Mouse (Mus musculus): ENCODE results near the gene Dgkg. TPM values are rescaled to one million over a fixed set of nuclear protein-coding genes. Genes with fewer than 3 reads are reported as not detected.

The Dgkg gene
- polyA plus RNA-seq, 1 experiment from 2014 or later, result 0.35 TPM

DNA sequence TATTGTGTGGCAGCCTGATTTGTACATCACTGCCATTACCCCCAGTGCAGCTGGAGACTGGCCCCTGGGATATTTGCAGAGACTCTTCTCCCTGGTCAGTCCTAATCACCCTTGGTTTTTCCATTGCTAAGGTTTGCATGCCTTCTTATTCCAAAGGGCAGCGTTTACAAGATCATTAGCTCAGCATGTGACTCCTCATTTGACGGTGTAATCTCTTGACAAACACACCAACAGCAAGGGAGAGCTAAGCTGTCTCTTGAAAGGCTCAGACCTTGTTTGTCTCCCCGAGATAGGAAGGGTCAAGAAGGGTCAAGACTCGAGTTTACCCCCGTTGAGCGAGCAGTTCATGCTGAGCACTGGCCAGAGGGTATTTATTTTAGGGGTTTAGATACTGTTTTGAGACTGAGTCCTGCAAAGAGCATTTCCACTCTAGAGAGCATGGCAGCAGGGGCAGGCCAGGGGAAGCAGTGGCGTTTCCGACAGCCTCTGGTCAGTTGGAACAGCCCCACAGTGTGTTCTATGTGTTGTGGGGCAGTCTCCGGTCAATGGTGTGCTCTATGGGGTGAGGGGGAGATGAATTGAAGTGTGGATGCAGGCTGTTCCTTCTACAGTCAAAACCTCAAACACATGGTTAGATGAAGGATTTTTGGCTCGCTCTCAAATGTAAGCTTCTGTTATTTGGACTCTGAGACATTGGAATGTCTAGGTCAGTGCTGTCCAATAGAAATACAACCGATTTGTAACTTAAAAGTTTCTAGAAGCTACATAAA, 105.6 kb downstream of the Dgkg start:
- no peak overlapping the region for H3K4me2 ChIP-seq
- no peaks in the 10 kb centered on the region for H3K27me3 ChIP-seq
- no peaks in the 10 kb centered on the region for H3K36me3 ChIP-seq
- H3K4me1 ChIP-seq, result peaks cover 26% of the 10 kb centered on the region
- H3K9ac ChIP-seq, result no peak overlapping the region
- H3K9me3 ChIP-seq, result no peaks in the 10 kb centered on the region
- no peak overlapping the region for H3K4me3 ChIP-seq
- no peak overlapping the region for H3K27ac ChIP-seq
- ATAC-seq (ENCODE audit: insufficient number of reproducible peaks, low FRiP score, low TSS enrichment, low read depth), result no peak
- WGBS, result 32% methylated on average over 11 of the region's 11 CpGs

DNA sequence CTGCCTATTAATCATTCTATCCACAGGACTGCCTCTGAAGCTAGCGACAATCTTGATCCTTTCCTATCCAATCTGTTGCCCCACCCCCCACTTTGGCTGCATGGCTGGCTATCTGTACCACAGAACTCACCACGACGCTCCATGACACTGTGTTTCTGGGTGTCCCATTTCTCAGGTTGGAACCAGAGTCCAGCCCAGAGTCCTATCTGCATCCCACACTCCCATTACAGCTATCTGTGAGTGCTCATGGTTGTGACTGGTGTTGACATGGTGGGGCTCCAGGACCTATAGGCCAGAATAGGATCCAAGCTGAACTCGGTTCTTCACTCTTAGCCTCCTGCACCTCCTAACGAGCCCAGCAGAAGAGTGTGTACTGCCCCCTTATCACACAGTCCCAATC, 107.7 kb downstream of the Dgkg start:
- Histone ChIP-seq H3K27ac (no peak overlapping the region), H3K4me2 (no peak overlapping the region), H3K9me3 (no peaks in the 10 kb centered on the region), H3K4me1 (peaks cover 34% of the 10 kb centered on the region), H3K36me3 (no peaks in the 10 kb centered on the region), H3K27me3 (no peaks in the 10 kb centered on the region), H3K9ac (no peak overlapping the region), H3K4me3 (no peak overlapping the region)
- WGBS, result 86% methylated on average over 5 of the region's 5 CpGs
- ATAC-seq (ENCODE audit: insufficient number of reproducible peaks, low FRiP score, low TSS enrichment, low read depth), result no peak

DNA sequence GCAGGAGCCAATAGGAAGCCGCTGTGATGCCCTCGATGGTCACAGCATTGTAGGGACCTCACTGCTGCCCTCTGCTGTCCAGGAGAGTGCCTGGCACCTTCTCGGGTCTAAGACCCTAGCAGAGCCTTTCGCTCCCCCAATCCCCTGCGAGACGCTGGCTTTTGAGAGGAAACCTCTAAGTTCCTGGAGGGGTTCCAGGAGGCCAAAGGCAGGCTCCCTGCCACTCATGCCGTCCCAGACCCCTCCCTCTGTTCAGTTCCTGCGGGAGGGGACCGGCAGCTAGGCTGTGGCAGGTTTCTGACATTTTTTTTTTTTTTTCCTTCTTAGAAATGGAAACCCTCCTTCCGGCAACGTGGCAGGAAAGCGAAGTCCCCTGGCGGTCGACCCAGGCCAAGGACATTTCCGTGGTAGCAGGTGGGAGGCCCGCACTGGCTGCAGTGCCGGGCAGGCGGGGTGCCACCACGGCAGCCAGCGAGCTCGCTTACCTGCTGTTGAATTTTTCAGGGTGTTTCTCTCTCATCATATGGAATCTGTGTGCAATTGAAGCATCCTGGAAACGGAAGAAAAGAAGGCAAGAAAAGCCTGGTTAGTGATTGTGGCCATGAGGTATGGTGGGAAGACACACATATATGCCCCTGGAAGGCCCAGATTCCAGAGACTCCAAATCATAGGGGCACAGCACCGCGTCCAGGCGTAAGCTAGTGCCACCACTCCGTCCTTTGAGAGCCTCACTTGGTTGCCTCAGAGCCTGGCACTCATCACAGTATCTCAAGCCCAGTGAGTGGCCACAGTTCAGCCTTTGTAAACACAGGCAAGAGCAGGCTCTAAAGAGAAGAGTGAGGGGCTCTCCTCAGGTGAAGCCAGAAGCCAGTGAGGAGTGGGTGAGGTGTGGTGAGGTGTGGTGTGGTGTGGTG, 108.6 kb downstream of the Dgkg start:
- Histone ChIP-seq H3K9me3 (no peaks in the 10 kb centered on the region), H3K4me3 (peak overlapping the region; percentile 43), H3K4me1 (peaks cover 32% of the 10 kb centered on the region), H3K9ac (no peak overlapping the region; the same call in 1 of the 2 replicates), H3K27ac (peak overlapping the region; percentile 54; the same call in 1 of the 2 replicates), H3K36me3 (no peaks in the 10 kb centered on the region), H3K4me2 (peak overlapping the region; percentile 79), H3K27me3 (no peaks in the 10 kb centered on the region)
- ATAC-seq (ENCODE audit: insufficient number of reproducible peaks, low FRiP score, low TSS enrichment, low read depth), result peak; percentile 35; the same call in 1 of the 2 replicates
- 9% methylated on average over 26 of the region's 26 CpGs for WGBS

DNA sequence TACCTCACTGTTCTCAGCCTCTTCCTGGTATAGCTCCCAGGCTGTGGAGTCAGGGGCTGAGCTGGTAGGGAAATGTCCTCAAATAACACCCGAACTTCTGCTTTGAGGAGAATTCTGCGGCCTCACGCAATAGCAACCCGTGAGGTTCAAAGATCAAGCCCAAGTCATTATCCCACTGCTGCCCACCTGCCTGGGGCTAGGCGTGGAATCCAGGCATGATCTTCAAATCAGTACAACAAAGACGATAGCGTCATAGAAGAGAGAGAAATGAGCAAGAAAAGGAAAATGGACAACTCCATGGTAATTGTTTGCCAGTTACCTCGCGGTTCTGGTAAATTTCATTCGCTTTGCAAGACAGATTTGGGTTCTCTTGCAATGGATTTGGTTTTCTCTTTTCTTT, 109.3 kb downstream of the Dgkg start:
- H3K4me2 ChIP-seq, result peak overlapping the region; percentile 79
- H3K4me1 ChIP-seq, result peaks cover 32% of the 10 kb centered on the region
- ATAC-seq (ENCODE audit: insufficient number of reproducible peaks, low FRiP score, low TSS enrichment, low read depth), result no peak
- H3K9ac ChIP-seq, result no peak overlapping the region
- H3K27ac ChIP-seq, result 0 out of 2 replicates have a peak overlapping the region, but pooled peaks have one; percentile 54
- H3K36me3 ChIP-seq, result no peaks in the 10 kb centered on the region
- H3K4me3 ChIP-seq, result peak overlapping the region; percentile 43
- H3K9me3 ChIP-seq, result no peaks in the 10 kb centered on the region
- no peaks in the 10 kb centered on the region for H3K27me3 ChIP-seq
- 57% methylated on average over 10 of the region's 10 CpGs for WGBS

GRCm38 (mm10) chr16:22545799-22546198, 111.2 kb downstream of the Dgkg start:
- Histone ChIP-seq H3K4me2 (no peak overlapping the region), H3K4me1 (peaks cover 21% of the 10 kb centered on the region), H3K36me3 (no peaks in the 10 kb centered on the region), H3K27me3 (no peaks in the 10 kb centered on the region), H3K4me3 (no peak overlapping the region), H3K9ac (no peak overlapping the region), H3K27ac (no peak overlapping the region), H3K9me3 (no peaks in the 10 kb centered on the region)
- no peak for ATAC-seq (ENCODE audit: insufficient number of reproducible peaks, low FRiP score, low TSS enrichment, low read depth)
- WGBS, result 43% methylated on average over 8 of the region's 8 CpGs

- Histone ChIP-seq H3K27ac (no peak overlapping the region), H3K4me2 (no peak overlapping the region), H3K4me1 (peaks cover 21% of the 10 kb centered on the region), H3K4me3 (no peak overlapping the region), H3K27me3 (no peaks in the 10 kb centered on the region), H3K36me3 (no peaks in the 10 kb centered on the region), H3K9me3 (no peaks in the 10 kb centered on the region), H3K9ac (no peak overlapping the region)
- WGBS, result 29% methylated on average over 3 of the region's 3 CpGs
- ATAC-seq (ENCODE audit: insufficient number of reproducible peaks, low FRiP score, low TSS enrichment, low read depth), result peak; percentile 37; the same call in 1 of the 2 replicates
These were observed 111.9 kb downstream of the Dgkg start for GRCm38 (mm10) chr16:22545016-22545561.

DNA sequence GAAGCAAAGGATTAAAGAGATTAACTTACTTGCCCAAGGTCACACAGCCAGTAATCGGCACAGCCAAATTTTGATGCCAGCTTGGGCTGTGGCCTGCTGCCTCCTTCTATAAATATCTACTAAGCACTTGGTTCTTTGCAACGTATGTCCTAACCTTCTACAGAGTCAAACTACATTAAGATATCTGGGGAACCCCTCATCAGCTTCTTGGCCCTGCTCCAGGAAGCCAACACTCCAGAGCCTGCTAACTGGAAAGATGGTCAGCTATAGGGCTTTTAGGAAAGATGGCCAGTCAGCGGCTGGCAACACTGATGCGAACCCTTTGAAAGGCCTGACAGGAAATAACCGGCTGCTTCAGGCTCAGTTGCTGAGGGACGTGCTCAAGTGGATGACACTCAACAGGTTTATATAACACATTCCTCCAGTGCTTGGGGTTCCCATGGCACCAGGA, 114.3 kb downstream of the Dgkg start:
- no peak overlapping the region for H3K9ac ChIP-seq
- peaks cover 11% of the 10 kb centered on the region for H3K4me1 ChIP-seq
- no peak overlapping the region for H3K4me3 ChIP-seq
- no peak for ATAC-seq (ENCODE audit: insufficient number of reproducible peaks, low FRiP score, low TSS enrichment, low read depth)
- H3K27ac ChIP-seq, result no peak overlapping the region
- H3K9me3 ChIP-seq, result no peaks in the 10 kb centered on the region
- H3K27me3 ChIP-seq, result no peaks in the 10 kb centered on the region
- WGBS, result 69% methylated on average over 6 of the region's 6 CpGs
- H3K36me3 ChIP-seq, result no peaks in the 10 kb centered on the region
- H3K4me2 ChIP-seq, result no peak overlapping the region

DNA sequence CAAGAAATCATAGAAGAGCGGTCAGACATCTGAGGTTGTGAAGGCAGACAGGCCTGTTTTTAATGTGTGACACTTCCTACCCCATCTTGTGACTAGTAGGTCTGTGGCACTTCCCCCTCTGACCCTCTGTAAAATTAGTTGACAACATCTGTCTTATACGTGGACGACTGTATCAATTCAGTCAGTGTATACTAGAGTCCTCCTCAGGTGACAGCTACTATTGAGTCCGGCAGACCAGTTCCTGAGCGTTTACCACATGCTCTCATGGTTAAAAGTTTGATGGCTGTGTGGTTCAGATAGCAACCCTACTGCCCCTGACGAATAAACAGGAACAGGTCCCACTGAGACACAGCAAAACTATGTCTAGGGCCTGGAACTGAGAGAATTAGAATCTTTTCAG, 117.7 kb downstream of the Dgkg start:
- WGBS, result 79% methylated on average over 6 of the region's 6 CpGs
- no peak for ATAC-seq (ENCODE audit: insufficient number of reproducible peaks, low FRiP score, low TSS enrichment, low read depth)

DNA sequence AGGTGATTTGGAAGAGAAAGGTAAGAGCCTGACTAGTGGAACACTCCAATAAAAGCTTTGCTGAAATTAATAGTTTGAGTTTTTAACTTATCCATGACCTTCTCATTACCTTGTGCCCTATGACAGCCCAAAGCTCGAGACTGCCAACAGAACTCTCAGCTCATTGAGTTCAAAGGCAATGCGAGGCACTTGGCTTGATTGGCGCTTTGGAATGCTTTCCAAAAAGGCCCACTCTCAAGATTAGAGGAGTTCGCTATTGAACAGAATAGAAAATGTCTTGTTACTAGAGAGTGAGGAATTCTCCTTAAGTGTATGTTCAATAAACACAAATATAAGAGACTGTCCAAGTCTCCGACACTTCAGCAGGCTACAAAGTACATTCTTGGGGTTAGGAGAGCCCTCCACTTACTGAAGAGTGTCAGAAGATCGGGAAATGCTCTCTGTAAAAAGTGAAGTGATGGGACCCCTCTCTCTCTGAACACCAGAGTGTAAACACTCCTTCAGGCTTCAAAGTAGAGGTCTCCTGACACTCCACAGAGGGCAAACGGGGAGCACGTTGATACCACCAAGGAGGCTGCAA, 120.3 kb downstream of the Dgkg start:
- no peak overlapping the region for H3K27ac ChIP-seq
- no peaks in the 10 kb centered on the region for H3K4me1 ChIP-seq
- no peaks in the 10 kb centered on the region for H3K9me3 ChIP-seq
- no peak for ATAC-seq (ENCODE audit: insufficient number of reproducible peaks, low FRiP score, low TSS enrichment, low read depth)
- no peak overlapping the region for H3K9ac ChIP-seq
- 76% methylated on average over 8 of the region's 8 CpGs for WGBS
- H3K27me3 ChIP-seq, result no peaks in the 10 kb centered on the region
- no peak overlapping the region for H3K4me3 ChIP-seq
- H3K36me3 ChIP-seq, result no peaks in the 10 kb centered on the region
- no peak overlapping the region for H3K4me2 ChIP-seq

More for the DNA sequence above, 117.7 kb downstream of the Dgkg start:
- Histone ChIP-seq H3K9me3 (no peaks in the 10 kb centered on the region), H3K36me3 (no peaks in the 10 kb centered on the region), H3K4me1 (no peaks in the 10 kb centered on the region), H3K4me3 (no peak overlapping the region), H3K27ac (no peak overlapping the region), H3K9ac (no peak overlapping the region), H3K4me2 (no peak overlapping the region), H3K27me3 (no peaks in the 10 kb centered on the region)

DNA sequence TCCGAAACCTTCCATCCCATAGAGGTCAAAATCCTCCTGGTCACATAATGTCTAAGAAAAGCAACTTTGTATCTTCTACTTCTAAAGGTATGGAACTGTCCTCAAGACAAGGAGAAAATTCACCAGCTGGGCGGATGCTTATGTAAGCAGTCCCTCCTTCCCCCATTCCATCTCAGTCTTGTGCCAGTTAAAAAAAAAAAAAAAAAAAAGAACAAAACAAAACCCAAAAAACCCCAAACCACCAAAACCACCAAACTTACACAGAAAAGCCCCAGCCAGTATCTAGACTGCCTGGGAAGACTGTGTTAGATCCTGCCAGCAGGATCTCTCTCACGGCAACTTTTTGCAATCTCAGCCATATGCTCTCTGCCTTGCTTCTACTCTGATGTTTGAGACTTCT, 123.9 kb downstream of the Dgkg start:
- 81% methylated on average over 3 of the region's 3 CpGs for WGBS
- H3K4me3 ChIP-seq, result no peak overlapping the region
- ATAC-seq (ENCODE audit: insufficient number of reproducible peaks, low FRiP score, low TSS enrichment, low read depth), result no peak
- H3K4me1 ChIP-seq, result no peaks in the 10 kb centered on the region
- H3K4me2 ChIP-seq, result no peak overlapping the region
- no peak overlapping the region for H3K27ac ChIP-seq
- no peaks in the 10 kb centered on the region for H3K27me3 ChIP-seq
- H3K9me3 ChIP-seq, result no peaks in the 10 kb centered on the region
- H3K36me3 ChIP-seq, result no peaks in the 10 kb centered on the region
- H3K9ac ChIP-seq, result no peak overlapping the region

DNA sequence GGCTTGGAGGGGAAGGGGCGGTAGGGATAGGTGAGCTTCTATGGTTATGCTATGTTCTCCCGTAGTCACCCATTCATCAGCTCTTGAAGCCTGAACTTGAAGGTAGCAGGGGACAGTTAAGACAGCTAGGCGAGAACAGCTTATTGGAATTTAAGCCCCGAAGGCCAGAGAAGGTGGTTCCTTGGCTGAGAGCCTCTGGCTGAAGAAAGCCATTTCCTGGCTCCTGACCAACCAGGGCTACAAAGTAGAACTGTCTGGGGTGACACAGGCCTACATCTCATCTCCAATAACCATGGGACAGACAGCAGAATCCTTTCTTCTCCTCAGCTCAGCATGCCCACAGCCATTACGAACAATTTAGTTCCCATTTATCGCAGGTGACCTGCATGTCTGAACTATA, 125.2 kb downstream of the Dgkg start:
- no peak for ATAC-seq (ENCODE audit: insufficient number of reproducible peaks, low FRiP score, low TSS enrichment, low read depth)
- Histone ChIP-seq H3K9ac (no peak overlapping the region), H3K9me3 (no peaks in the 10 kb centered on the region), H3K36me3 (no peaks in the 10 kb centered on the region), H3K4me3 (no peak overlapping the region), H3K4me1 (0 out of 2 replicates have a peak, but pooled peaks cover 5% of the 10 kb centered on the region), H3K4me2 (no peak overlapping the region), H3K27me3 (no peaks in the 10 kb centered on the region), H3K27ac (no peak overlapping the region)
- WGBS, result 81% methylated on average over 6 of the region's 6 CpGs
